Mouse (Mus musculus): ENCODE measurements at regions not wholly inside any gene's neighbourhood (a gene's known extent, or its start where the extent isn't known, plus 50 kb on each side); places are given as distances from the start of the nearest gene placed in this dataset.

DNA sequence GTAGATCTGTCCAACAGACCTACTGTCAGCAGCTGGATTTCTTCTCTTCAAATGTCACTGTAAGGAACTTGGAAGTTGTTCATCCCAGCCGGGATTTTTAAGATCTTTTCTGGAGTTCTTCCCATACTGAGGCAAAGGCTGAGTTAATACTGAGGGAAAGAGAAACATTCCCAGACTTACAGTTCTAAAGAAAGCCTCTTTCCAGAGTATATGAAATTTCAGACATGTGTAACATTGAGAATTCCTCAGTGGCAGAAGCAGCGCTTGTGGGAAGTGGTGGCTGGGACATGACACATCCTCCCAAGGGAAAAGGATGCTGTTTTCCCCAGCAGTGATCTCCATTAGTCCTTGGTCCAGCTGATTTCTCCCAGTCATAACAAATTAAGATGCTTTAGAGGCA lies 556.8 kb upstream of the Tle4 start:
- Histone ChIP-seq H3K4me3 (no peak overlapping the region), H3K36me3 (no peaks in the 10 kb centered on the region), H3K4me1 (no peaks in the 10 kb centered on the region), H3K9me3 (replicated peaks) (no peaks in the 10 kb centered on the region), H3K4me2 (replicated peaks) (no peak overlapping the region), H3K27ac (no peak overlapping the region), H3K27me3 (no peaks in the 10 kb centered on the region), H3K9ac (no peak overlapping the region)
- 71% methylated on average over 2 of the region's 2 CpGs for WGBS
- no peak for ATAC-seq (ENCODE audit: low FRiP score)

DNA sequence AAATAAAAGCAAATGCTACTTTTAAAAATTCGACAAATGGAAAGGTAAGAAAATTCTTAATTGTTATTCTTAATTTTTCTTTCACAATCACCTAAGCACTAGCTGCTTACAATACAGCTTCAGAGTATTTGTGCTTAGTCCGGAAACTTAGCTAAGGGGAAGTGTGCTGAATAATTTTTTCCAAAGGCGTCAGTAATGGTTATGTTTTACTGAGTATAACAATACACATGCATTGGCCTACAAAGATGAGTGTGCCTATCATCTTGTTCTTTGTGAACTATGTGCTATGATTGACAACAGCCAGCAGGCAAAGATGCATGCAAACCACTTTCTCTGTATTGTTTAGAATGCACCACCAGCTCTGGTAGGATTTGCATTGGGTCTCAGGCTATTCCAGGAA lies 548.5 kb upstream of the Tle4 start:
- Histone ChIP-seq H3K27ac (no peak overlapping the region), H3K9me3 (replicated peaks) (no peaks in the 10 kb centered on the region), H3K4me1 (no peaks in the 10 kb centered on the region), H3K36me3 (no peaks in the 10 kb centered on the region), H3K4me2 (replicated peaks) (no peak overlapping the region), H3K4me3 (no peak overlapping the region), H3K27me3 (no peaks in the 10 kb centered on the region), H3K9ac (no peak overlapping the region)
- ATAC-seq (ENCODE audit: low FRiP score) = no peak
- 86% methylated on average over 3 of the region's 3 CpGs for WGBS

DNA sequence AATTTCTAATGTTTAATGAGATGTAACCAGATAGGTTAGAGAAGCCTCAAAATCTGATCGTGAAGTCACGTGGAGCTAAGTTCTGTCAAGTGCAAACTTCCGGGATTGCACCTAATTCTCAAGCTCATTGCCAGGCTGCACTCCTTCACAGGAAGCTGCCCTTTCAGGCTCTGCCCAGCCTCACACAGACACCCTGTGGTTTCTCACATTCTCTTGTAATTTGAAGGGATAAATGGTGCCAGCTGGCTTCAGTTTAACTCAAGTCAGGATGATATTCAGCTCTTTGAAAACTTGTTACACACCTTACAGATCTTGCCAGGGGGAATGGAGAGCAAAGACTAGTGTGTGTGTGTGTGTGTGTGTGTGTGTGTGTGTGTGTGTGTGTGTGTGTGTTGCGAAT lies 529.3 kb upstream of the Tle4 start:
- Histone ChIP-seq H3K9me3 (replicated peaks) (no peaks in the 10 kb centered on the region), H3K4me2 (replicated peaks) (no peak overlapping the region), H3K4me1 (no peaks in the 10 kb centered on the region), H3K36me3 (no peaks in the 10 kb centered on the region), H3K27me3 (no peaks in the 10 kb centered on the region), H3K27ac (no peak overlapping the region), H3K4me3 (no peak overlapping the region), H3K9ac (no peak overlapping the region)
- no peak for ATAC-seq (ENCODE audit: low FRiP score)
- WGBS = 60% methylated on average over 4 of the region's 4 CpGs

DNA sequence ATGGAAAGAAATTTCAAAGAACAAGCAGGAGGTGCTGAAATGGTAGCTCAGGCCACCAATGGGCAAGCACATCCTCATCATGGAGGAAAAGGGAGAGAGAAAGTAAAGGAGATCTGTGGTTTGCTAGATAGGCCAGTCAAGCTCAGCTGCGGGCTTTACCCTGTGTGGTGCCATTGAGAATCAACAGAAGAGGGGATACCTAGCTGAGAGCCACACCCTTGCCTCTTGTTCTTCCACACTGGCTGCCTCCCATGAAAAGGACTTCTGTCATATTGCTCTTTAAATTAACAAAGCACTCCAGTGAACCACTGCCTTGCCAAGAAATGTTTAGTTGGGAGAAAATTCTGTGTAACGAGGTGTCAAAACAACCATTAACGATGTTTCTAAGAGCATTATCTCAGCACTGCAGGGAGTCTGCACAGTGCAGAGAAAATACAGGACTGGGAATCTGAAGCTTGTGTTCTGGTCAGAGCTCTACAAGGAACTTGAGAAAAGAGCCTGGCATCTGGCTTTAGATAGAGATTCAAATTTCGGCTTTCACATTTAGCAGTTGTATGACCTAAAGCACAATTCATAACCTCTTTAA lies 510.7 kb upstream of the Tle4 start:
- H3K4me3 ChIP-seq = no peak overlapping the region
- H3K27ac ChIP-seq = no peak overlapping the region
- no peak for ATAC-seq (ENCODE audit: low FRiP score)
- no peaks in the 10 kb centered on the region for H3K4me1 ChIP-seq
- no peak overlapping the region for H3K4me2 ChIP-seq (replicated peaks)
- H3K9me3 ChIP-seq (replicated peaks) = no peaks in the 10 kb centered on the region
- no peak overlapping the region for H3K9ac ChIP-seq
- H3K27me3 ChIP-seq = no peaks in the 10 kb centered on the region
- 43% methylated on average over 4 of the region's 4 CpGs for WGBS
- H3K36me3 ChIP-seq = no peaks in the 10 kb centered on the region

DNA sequence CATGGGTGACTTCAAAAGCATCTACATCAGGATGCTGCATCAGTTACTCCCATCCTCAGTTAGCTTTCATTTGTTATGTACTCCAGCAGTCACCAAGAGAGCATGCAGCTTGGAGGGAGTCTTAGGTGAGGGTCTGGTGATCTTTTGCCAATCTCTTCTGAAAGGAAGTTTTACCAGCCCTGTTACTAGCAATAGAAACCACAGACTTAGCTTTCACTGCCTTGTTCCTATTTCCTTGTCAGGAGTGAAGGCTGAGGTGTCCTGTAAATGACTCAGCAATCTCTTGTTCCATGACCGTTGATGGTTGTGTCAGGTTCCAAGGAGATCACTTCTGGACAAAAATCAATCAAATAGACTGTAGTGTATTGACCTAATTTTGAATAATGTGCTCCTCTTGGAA lies 497.2 kb upstream of the Tle4 start:
- no peak for ATAC-seq (ENCODE audit: low FRiP score)
- Histone ChIP-seq H3K9me3 (replicated peaks) (no peaks in the 10 kb centered on the region), H3K27ac (no peak overlapping the region), H3K36me3 (no peaks in the 10 kb centered on the region), H3K27me3 (no peaks in the 10 kb centered on the region), H3K9ac (no peak overlapping the region), H3K4me3 (no peak overlapping the region), H3K4me2 (replicated peaks) (no peak overlapping the region), H3K4me1 (no peaks in the 10 kb centered on the region)
- 86% methylated on average over 1 of the region's 1 CpGs for WGBS

DNA sequence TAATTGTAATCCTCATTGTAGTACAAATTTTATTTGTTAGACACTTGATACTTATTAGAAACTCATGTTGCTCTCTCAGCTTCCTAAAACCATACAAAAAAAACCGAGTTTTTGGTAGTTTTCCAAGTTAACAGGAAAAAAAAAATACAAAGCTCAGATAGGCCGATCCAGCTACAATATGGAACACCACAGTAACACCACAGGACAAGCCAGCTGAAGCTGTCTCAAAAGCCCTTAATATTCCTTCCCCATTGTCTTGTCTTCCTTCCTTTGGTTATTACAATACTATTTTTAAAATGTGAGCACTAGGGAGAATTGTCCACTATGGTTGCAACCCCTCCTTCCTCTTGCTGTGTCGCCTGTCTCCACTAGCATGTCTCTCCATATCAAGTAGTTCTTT lies 495.7 kb upstream of the Tle4 start:
- Histone ChIP-seq H3K36me3 (no peaks in the 10 kb centered on the region), H3K27me3 (no peaks in the 10 kb centered on the region), H3K4me3 (no peak overlapping the region), H3K9ac (no peak overlapping the region), H3K9me3 (replicated peaks) (no peaks in the 10 kb centered on the region), H3K4me2 (replicated peaks) (no peak overlapping the region), H3K4me1 (no peaks in the 10 kb centered on the region), H3K27ac (no peak overlapping the region)
- no peak for ATAC-seq (ENCODE audit: low FRiP score)
- 74% methylated on average over 3 of the region's 3 CpGs for WGBS

DNA sequence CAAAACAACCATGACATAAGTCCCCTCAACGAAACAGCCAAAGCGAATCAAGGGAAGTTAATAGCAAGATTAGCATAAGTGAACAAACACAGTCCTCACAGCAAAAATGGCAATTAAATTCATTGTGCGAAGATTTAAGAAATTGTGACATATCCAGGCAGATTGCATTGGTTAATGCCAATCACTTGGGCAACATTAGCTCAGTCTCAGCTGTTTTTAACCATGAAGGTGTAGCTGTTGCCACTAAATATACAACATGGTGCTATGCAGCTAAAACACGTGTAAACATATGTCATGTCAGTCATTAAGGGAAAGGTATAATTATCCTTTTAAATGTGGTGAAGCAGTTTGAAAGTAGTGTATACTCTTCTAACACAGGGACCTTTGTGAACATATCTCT lies 482.8 kb upstream of the Tle4 start:
- no peak overlapping the region for H3K9ac ChIP-seq
- H3K27ac ChIP-seq = no peak overlapping the region
- 89% methylated on average over 4 of the region's 4 CpGs for WGBS
- no peaks in the 10 kb centered on the region for H3K27me3 ChIP-seq
- H3K4me2 ChIP-seq (replicated peaks) = no peak overlapping the region
- no peaks in the 10 kb centered on the region for H3K4me1 ChIP-seq
- H3K4me3 ChIP-seq = no peak overlapping the region
- H3K9me3 ChIP-seq (replicated peaks) = no peaks in the 10 kb centered on the region
- no peak for ATAC-seq (ENCODE audit: low FRiP score)
- no peaks in the 10 kb centered on the region for H3K36me3 ChIP-seq

DNA sequence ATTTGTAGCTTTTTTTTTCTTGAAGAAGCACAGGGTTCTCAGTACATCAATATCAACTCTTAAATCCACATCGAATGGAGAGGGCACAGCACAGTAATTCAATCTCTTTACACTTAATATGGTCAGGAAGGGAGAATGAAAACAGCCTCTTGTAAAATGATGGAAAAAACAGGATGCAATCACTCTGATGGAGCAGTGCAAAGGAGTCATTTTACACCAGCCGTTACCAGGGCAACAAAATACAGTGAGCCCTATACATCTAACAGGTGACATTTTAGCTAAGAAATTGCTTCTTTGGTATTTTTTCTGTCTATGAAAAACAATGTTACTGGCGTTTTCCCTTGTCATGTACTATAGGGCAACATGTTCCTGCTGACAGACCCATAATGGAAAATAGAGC lies 459.9 kb upstream of the Tle4 start:
- Histone ChIP-seq H3K36me3 (no peaks in the 10 kb centered on the region), H3K4me1 (no peaks in the 10 kb centered on the region), H3K27me3 (0 out of 2 replicates have a peak, but pooled peaks cover 3% of the 10 kb centered on the region), H3K4me2 (replicated peaks) (no peak overlapping the region), H3K4me3 (no peak overlapping the region), H3K9ac (no peak overlapping the region), H3K27ac (no peak overlapping the region), H3K9me3 (replicated peaks) (0 out of 2 replicates have a peak, but pooled peaks cover 6% of the 10 kb centered on the region)
- WGBS = 75% methylated on average over 3 of the region's 3 CpGs
- no peak for ATAC-seq (ENCODE audit: low FRiP score)

DNA sequence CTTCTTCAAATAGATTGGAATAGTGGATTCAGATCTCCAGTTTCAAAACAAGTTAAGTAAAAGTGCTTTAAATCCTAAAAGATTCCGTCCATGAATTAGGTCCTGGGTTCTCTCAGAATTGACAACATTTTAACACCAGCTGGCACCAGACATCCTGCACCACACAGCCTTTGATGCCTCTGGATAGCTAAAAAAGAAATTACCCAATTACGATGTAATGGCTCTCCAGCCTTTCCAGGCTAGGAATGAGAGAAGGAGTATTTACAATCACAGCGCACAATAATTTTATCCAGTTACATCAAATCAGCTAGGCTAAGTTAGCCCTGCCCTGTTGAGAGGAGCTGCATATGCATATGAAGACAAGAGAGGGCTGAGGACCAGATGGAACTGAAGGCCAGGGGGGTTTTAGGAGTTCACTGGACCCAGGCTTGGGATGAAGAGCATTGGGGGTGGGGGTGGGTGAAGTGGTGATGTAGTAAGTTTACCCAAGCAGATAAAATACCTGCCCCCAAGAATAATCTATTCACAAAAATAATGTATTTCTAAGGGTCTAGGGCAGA lies 455.8 kb upstream of the Tle4 start:
- Histone ChIP-seq H3K4me3 (no peak overlapping the region), H3K9me3 (replicated peaks) (no peaks in the 10 kb centered on the region), H3K4me1 (no peaks in the 10 kb centered on the region), H3K36me3 (no peaks in the 10 kb centered on the region), H3K27me3 (0 out of 2 replicates have a peak, but pooled peaks cover 3% of the 10 kb centered on the region), H3K9ac (no peak overlapping the region), H3K27ac (no peak overlapping the region), H3K4me2 (replicated peaks) (no peak overlapping the region)
- 82% methylated on average over 3 of the region's 3 CpGs for WGBS
- ATAC-seq (ENCODE audit: low FRiP score) = no peak

DNA sequence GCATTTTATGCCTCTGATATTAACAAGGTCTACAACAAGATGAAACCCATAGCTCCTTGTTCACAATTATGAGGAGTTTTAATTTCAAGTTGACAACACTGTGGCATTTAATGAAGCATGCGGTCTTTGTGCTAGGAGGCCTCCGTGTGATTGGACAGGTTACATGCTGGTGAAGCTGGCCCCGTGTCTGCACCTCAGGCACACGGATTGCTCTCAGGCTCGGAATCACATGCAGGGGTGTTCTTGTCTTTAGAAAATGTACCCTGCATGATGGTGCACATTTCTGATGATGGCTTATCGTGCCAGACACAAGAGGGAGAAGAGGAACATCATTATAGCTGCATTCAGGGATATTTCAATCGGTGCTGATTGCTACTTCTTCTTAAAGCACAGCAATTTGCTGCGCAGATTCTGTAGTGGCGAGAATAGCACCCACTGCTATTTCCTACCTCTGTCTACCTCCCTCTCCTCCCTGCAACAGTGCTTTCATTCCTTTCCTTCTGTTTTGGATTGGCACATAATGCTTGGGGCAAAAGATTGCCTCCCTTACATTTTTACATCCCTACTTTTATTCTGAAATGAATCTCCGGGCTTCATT lies 454.9 kb upstream of the Tle4 start:
- no peak overlapping the region for H3K9ac ChIP-seq
- no peak overlapping the region for H3K4me3 ChIP-seq
- no peak overlapping the region for H3K4me2 ChIP-seq (replicated peaks)
- no peaks in the 10 kb centered on the region for H3K4me1 ChIP-seq
- ATAC-seq (ENCODE audit: low FRiP score) = no peak
- no peak overlapping the region for H3K27ac ChIP-seq
- H3K27me3 ChIP-seq = 0 out of 2 replicates have a peak, but pooled peaks cover 3% of the 10 kb centered on the region
- WGBS = 74% methylated on average over 10 of the region's 10 CpGs
- H3K36me3 ChIP-seq = no peaks in the 10 kb centered on the region
- no peaks in the 10 kb centered on the region for H3K9me3 ChIP-seq (replicated peaks)

DNA sequence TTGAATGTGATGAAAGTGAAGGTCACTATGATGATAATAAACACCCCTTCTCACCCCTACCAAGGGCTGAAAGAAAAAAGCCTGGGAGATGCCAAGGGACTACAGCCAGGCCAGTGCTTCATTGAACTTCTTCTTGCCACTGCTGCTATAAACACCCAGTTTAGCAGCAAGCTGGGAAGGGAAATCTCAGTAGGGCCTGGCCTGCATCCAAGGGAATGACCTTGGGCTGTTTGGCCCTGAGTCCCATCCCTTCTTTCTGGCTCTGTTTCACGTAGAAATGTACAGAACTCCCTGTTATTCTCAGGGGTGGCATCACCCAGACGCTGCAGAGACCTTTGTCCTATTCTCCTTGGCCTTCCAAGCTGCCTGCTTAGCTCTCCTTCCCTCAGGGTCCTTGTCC lies 450.0 kb upstream of the Tle4 start:
- no peaks in the 10 kb centered on the region for H3K36me3 ChIP-seq
- H3K4me2 ChIP-seq (replicated peaks) = no peak overlapping the region
- 86% methylated on average over 2 of the region's 2 CpGs for WGBS
- no peak overlapping the region for H3K9ac ChIP-seq
- no peak overlapping the region for H3K27ac ChIP-seq
- H3K4me1 ChIP-seq = no peaks in the 10 kb centered on the region
- H3K9me3 ChIP-seq (replicated peaks) = no peaks in the 10 kb centered on the region
- ATAC-seq (ENCODE audit: low FRiP score) = no peak
- H3K27me3 ChIP-seq = 0 out of 2 replicates have a peak, but pooled peaks cover 2% of the 10 kb centered on the region
- H3K4me3 ChIP-seq = no peak overlapping the region

DNA sequence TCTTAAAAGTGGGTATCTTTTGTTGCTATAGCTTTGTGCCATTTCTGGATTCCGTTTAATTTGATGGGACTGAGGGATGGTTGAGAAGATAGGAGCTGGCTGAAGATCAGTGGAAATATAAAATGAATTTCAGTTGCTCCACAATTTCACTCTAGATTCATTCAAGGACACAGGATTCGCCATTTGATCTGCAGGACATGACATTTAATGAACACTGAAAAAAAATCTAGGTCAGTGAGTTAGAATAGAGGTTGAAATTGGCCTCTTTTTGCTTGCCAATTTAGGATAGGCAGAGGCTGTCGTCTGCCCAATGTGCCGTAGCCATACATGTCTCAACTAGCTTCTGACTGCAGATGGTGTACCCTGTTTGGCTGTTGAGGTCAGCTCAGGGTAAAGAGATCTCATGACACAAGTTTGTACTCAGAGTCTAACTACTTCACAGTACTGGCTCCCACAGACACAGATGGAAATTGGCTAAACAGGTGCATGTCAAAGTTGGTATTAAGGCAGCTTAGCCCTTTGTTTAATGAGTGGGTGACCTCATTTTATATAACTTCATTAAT lies 449.5 kb upstream of the Tle4 start:
- Histone ChIP-seq H3K27ac (no peak overlapping the region), H3K9me3 (replicated peaks) (no peaks in the 10 kb centered on the region), H3K9ac (no peak overlapping the region), H3K4me3 (no peak overlapping the region), H3K27me3 (0 out of 2 replicates have a peak, but pooled peaks cover 2% of the 10 kb centered on the region), H3K36me3 (no peaks in the 10 kb centered on the region), H3K4me1 (no peaks in the 10 kb centered on the region), H3K4me2 (replicated peaks) (no peak overlapping the region)
- 90% methylated on average over 4 of the region's 4 CpGs for WGBS
- ATAC-seq (ENCODE audit: low FRiP score) = no peak

DNA sequence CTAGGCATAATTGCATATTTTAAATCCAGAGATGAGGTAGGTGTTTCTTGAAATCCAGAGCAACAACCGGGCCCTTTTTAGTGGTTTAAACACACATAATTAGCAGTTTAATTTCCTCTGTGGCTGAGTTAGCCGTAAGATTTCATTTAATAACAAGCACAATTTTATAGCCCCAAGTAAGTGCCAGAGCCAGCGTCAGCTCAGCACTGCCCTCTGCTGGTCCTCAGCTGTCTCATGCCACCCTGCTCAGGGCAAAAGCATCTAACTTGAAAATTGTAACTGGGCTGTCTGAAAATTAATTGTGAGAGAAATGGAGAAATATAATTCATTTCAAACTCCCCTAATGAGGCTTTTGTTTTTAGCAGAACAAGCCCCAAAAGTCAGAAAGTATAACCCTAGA lies 437.7 kb upstream of the Tle4 start:
- H3K4me1 ChIP-seq = 0 out of 2 replicates have a peak, but pooled peaks cover 7% of the 10 kb centered on the region
- peak; percentile 54; the same call in 1 of the 2 replicates for ATAC-seq (ENCODE audit: low FRiP score)
- no peak overlapping the region for H3K9ac ChIP-seq
- WGBS = 13% methylated on average over 3 of the region's 3 CpGs
- no peaks in the 10 kb centered on the region for H3K36me3 ChIP-seq
- no peaks in the 10 kb centered on the region for H3K9me3 ChIP-seq (replicated peaks)
- H3K4me3 ChIP-seq = no peak overlapping the region
- 0 out of 2 replicates have a peak, but pooled peaks cover 2% of the 10 kb centered on the region for H3K27me3 ChIP-seq
- no peak overlapping the region for H3K27ac ChIP-seq
- no peak overlapping the region for H3K4me2 ChIP-seq (replicated peaks)

Measured in hindbrain, embryonic 12.5 days (tissue).